Mouse (Mus musculus): ENCODE measurements at regions not wholly inside any gene's neighbourhood (a gene's known extent, or its start where the extent isn't known, plus 50 kb on each side); places are given as distances from the start of the nearest gene placed in this dataset.

- Histone ChIP-seq H3K4me3 (no peak overlapping the region), H3K4me1 (no peaks in the 10 kb centered on the region), H3K27ac (no peak overlapping the region), H3K27me3 (ENCODE audit: insufficient read depth, poor library complexity, severe bottlenecking) (0 out of 2 replicates have a peak, but pooled peaks cover 6% of the 10 kb centered on the region), H3K36me3 (no peaks in the 10 kb centered on the region), H3K9me3 (no peaks in the 10 kb centered on the region)
- WGBS, result 30% methylated on average over 6 of the region's 6 CpGs
- no peak for DNase-seq (ENCODE audit: low spot score)
Measured at GRCm38 (mm10) chr4:100705960-100706359, 70.5 kb upstream of the Cachd1 start.

GRCm38 (mm10) chr4:100707125-100707524 lies 69.3 kb upstream of the Cachd1 start:
- Histone ChIP-seq H3K4me3 (no peak overlapping the region), H3K27me3 (ENCODE audit: insufficient read depth, poor library complexity, severe bottlenecking) (peaks cover 6% of the 10 kb centered on the region; the same call in 1 of the 2 replicates), H3K4me1 (no peaks in the 10 kb centered on the region), H3K9me3 (no peaks in the 10 kb centered on the region), H3K36me3 (no peaks in the 10 kb centered on the region), H3K27ac (no peak overlapping the region)
- WGBS, result 90% methylated on average over 6 of the region's 6 CpGs
- DNase-seq (ENCODE audit: low spot score), result no peak

GRCm38 (mm10) chr4:100708247-100708646 lies 68.2 kb upstream of the Cachd1 start:
- peaks cover 6% of the 10 kb centered on the region; the same call in 1 of the 2 replicates for H3K27me3 ChIP-seq (ENCODE audit: insufficient read depth, poor library complexity, severe bottlenecking)
- H3K27ac ChIP-seq, result no peak overlapping the region
- DNase-seq (ENCODE audit: low spot score), result no peak
- no peak overlapping the region for H3K4me3 ChIP-seq
- no peaks in the 10 kb centered on the region for H3K9me3 ChIP-seq
- H3K4me1 ChIP-seq, result no peaks in the 10 kb centered on the region
- WGBS, result 80% methylated on average over 5 of the region's 5 CpGs
- H3K36me3 ChIP-seq, result no peaks in the 10 kb centered on the region

GRCm38 (mm10) chr4:100714240-100714639 lies 62.2 kb upstream of the Cachd1 start:
- no peaks in the 10 kb centered on the region; the same call in 1 of the 2 replicates for H3K27me3 ChIP-seq (ENCODE audit: insufficient read depth, poor library complexity, severe bottlenecking)
- no peak for DNase-seq (ENCODE audit: low spot score)
- H3K27ac ChIP-seq, result no peak overlapping the region
- no peak overlapping the region for H3K4me3 ChIP-seq
- H3K36me3 ChIP-seq, result no peaks in the 10 kb centered on the region
- H3K4me1 ChIP-seq, result no peaks in the 10 kb centered on the region
- no peaks in the 10 kb centered on the region for H3K9me3 ChIP-seq

- Histone ChIP-seq H3K27me3 (ENCODE audit: insufficient read depth, poor library complexity, severe bottlenecking) (no peaks in the 10 kb centered on the region), H3K9me3 (no peaks in the 10 kb centered on the region), H3K36me3 (no peaks in the 10 kb centered on the region), H3K4me3 (no peak overlapping the region), H3K27ac (no peak overlapping the region), H3K4me1 (no peaks in the 10 kb centered on the region)
- DNase-seq (ENCODE audit: low spot score), result no peak
- WGBS, result 87% methylated on average over 9 of the region's 9 CpGs
Measured at GRCm38 (mm10) chr4:100717601-100718000, 58.9 kb upstream of the Cachd1 start.

GRCm38 (mm10) chr4:100722532-100722931 lies 53.9 kb upstream of the Cachd1 start:
- no peak overlapping the region for H3K4me3 ChIP-seq
- H3K36me3 ChIP-seq, result no peaks in the 10 kb centered on the region
- no peaks in the 10 kb centered on the region for H3K9me3 ChIP-seq
- no peaks in the 10 kb centered on the region for H3K27me3 ChIP-seq (ENCODE audit: insufficient read depth, poor library complexity, severe bottlenecking)
- DNase-seq (ENCODE audit: low spot score), result peak; percentile 74
- H3K27ac ChIP-seq, result no peak overlapping the region
- WGBS, result 21% methylated on average over 9 of the region's 9 CpGs
- no peaks in the 10 kb centered on the region for H3K4me1 ChIP-seq

GRCm38 (mm10) chr4:100723053-100723452 lies 53.4 kb upstream of the Cachd1 start:
- 73% methylated on average over 5 of the region's 5 CpGs for WGBS
- Histone ChIP-seq H3K27ac (no peak overlapping the region), H3K36me3 (no peaks in the 10 kb centered on the region), H3K9me3 (no peaks in the 10 kb centered on the region), H3K27me3 (ENCODE audit: insufficient read depth, poor library complexity, severe bottlenecking) (no peaks in the 10 kb centered on the region), H3K4me3 (no peak overlapping the region), H3K4me1 (no peaks in the 10 kb centered on the region)
- DNase-seq (ENCODE audit: low spot score), result peak; percentile 58

- H3K4me3 ChIP-seq, result no peak overlapping the region
- H3K4me1 ChIP-seq, result no peaks in the 10 kb centered on the region
- DNase-seq (ENCODE audit: low spot score), result peak; percentile 57
- H3K27me3 ChIP-seq (ENCODE audit: insufficient read depth, poor library complexity, severe bottlenecking), result no peaks in the 10 kb centered on the region
- H3K36me3 ChIP-seq, result no peaks in the 10 kb centered on the region
- WGBS, result 89% methylated on average over 7 of the region's 7 CpGs
- H3K27ac ChIP-seq, result no peak overlapping the region
- no peaks in the 10 kb centered on the region for H3K9me3 ChIP-seq
Measured at GRCm38 (mm10) chr4:100725811-100726210, 50.7 kb upstream of the Cachd1 start.

GRCm38 (mm10) chr4:100726496-100726895 lies 50.0 kb upstream of the Cachd1 start:
- Histone ChIP-seq H3K27me3 (ENCODE audit: insufficient read depth, poor library complexity, severe bottlenecking) (no peaks in the 10 kb centered on the region), H3K4me1 (no peaks in the 10 kb centered on the region), H3K9me3 (no peaks in the 10 kb centered on the region), H3K36me3 (no peaks in the 10 kb centered on the region), H3K4me3 (no peak overlapping the region), H3K27ac (no peak overlapping the region)
- 80% methylated on average over 6 of the region's 6 CpGs for WGBS
- peak; percentile 30 for DNase-seq (ENCODE audit: low spot score)
